Mouse (Mus musculus) myocyte (in vitro differentiated cells): Measurements from ENCODE around the gene Kif26b. TPM values are rescaled to one million over a fixed set of nuclear protein-coding genes. Genes with fewer than 3 reads are reported as not detected.

ENCODE experiments used
- H3K27me3 ChIP-seq: one replicate; pipeline ENCODE4 v1.6.1; 2011; ENCODE audit not compliant: control insufficient read depth, insufficient read depth, insufficient read length
- H3K36me3 ChIP-seq: one replicate; pipeline ENCODE4 v1.6.1; 2011; ENCODE audit not compliant: control insufficient read depth, insufficient read depth
- H3K4me2 ChIP-seq: one replicate; pipeline ENCODE4 v1.6.1; 2011; ENCODE audit warnings: low read depth, control low read depth
- H3K4me3 ChIP-seq: one replicate; pipeline ENCODE4 v1.5.1; 2011; ENCODE audit warnings: mild to moderate bottlenecking, control low read depth, moderate library complexity
- H3K79me2 ChIP-seq: one replicate; pipeline ENCODE4 v1.6.1; 2011; ENCODE audit not compliant: control insufficient read depth, insufficient read depth
- H3ac ChIP-seq: one replicate; pipeline ENCODE4 v1.6.1; 2011; ENCODE audit not compliant: control insufficient read depth, insufficient read length
- CEBPB ChIP-seq: IDR thresholded peaks from 2 replicates; pipeline ENCODE4 v1.6.1; 2011; ENCODE audit warnings: mild to moderate bottlenecking, moderate library complexity; ENCODE audit not compliant: poor library complexity, insufficient read depth, severe bottlenecking
- E2F4 ChIP-seq: IDR thresholded peaks from one replicate; pipeline ENCODE4 v1.6.1; 2011; ENCODE audit warnings: mild to moderate bottlenecking, control low read depth, moderate library complexity; ENCODE audit not compliant: insufficient read depth
- MAX ChIP-seq: IDR thresholded peaks from one replicate; pipeline ENCODE4 v1.6.1; 2011; ENCODE audit warnings: low read depth, mild to moderate bottlenecking, control low read depth
- MYOD1 ChIP-seq, 3 experiments: IDR thresholded peaks; one replicate each; pipeline ENCODE4 v1.6.1; 2011; ENCODE audit warnings: control low read depth in 2 of 3, low read depth in 2 of 3, mild to moderate bottlenecking in 2 of 3, moderate library complexity in 1 of 3; ENCODE audit not compliant: insufficient read length in 2 of 3, control insufficient read depth in 1 of 3
- MYOG ChIP-seq, 3 experiments: IDR thresholded peaks; one replicate each; pipeline ENCODE4 v1.6.1; 2011; ENCODE audit warnings: control low read depth in 2 of 3, low read depth in 2 of 3, mild to moderate bottlenecking in 2 of 3; ENCODE audit not compliant: insufficient read length in 2 of 3, control insufficient read depth in 1 of 3, insufficient read depth in 1 of 3
- POLR2A ChIP-seq: IDR thresholded peaks from one replicate; pipeline ENCODE4 v1.6.1; 2011; ENCODE audit warnings: low read depth, mild to moderate bottlenecking, control low read depth, moderate library complexity; ENCODE audit not compliant: insufficient read length
- POLR2AphosphoS2 ChIP-seq: IDR thresholded peaks from one replicate; pipeline ENCODE4 v1.6.1; 2011; ENCODE audit warnings: low read depth, control low read depth; ENCODE audit not compliant: insufficient read length
- REST ChIP-seq: IDR thresholded peaks from one replicate; pipeline ENCODE4 v1.6.1; 2011; ENCODE audit warnings: mild to moderate bottlenecking, control low read depth, moderate library complexity; ENCODE audit not compliant: insufficient read depth, insufficient read length
- SRF ChIP-seq: IDR thresholded peaks from one replicate; pipeline ENCODE4 v1.6.1; 2011; ENCODE audit warnings: low read depth; ENCODE audit not compliant: control insufficient read depth, insufficient read length
- TCF12 ChIP-seq: IDR thresholded peaks from one replicate; pipeline ENCODE4 v1.6.1; 2011; ENCODE audit warnings: mild to moderate bottlenecking, control low read depth; ENCODE audit not compliant: poor library complexity, insufficient read depth, severe bottlenecking
- TCF3 ChIP-seq: IDR thresholded peaks from one replicate; pipeline ENCODE4 v1.6.1; 2011; ENCODE audit warnings: low read depth, control low read depth; ENCODE audit not compliant: insufficient read length
- USF1 ChIP-seq: IDR thresholded peaks from one replicate; pipeline ENCODE4 v1.6.1; 2011; ENCODE audit warnings: low read depth, mild to moderate bottlenecking, control low read depth, moderate library complexity
- polyA plus RNA-seq: library from polyadenylated mRNA; unstranded; fragments of >200 nt; fragmentation: generic; extraction: Trizol; gene quantifications from one replicate; pipeline ENCODE4 v1.2.1, GENCODE M21; 2012; ENCODE audit warnings: missing spikeins

Gene Kif26b
- polyA plus RNA-seq, 1 experiment, result 5.9 TPM

DNA sequence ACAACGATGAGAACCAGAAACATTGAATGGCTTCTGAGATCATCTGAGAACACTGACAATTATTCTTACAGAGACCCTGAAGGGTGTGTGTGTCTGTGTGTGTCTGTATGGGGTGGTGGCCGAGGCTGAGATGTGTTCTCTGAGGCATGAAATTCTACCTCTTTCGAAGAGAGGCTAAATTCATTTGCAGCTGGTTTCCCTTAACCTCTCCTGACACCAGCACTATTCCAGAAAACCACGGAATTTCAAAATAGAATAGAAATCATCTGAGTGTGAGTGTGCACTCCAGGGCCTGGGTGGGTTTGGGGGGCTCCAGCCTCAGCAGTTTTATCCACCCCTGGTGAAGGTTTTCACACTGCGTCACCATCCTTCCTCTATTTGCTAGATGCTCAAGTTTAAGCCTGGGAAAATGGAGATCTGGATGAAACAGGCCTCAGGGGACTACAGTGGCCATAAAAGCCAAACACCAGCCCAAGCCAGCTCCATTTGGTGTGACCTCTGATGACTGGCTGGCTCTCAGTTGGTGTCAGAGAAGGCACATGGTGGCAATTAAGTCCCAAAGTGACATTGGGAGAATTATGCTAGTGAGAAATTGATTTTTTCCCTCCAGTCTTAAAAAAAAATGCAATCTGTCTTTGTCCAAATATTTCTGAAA lies 56.6 kb downstream of the Kif26b start:
- Histone ChIP-seq H3K27me3 (no peaks in the 10 kb centered on the region), H3K4me3 (no peak overlapping the region), H3K79me2 (no peaks in the 10 kb centered on the region), H3K36me3 (no peaks in the 10 kb centered on the region), H3ac (no peak overlapping the region), H3K4me2 (no peak overlapping the region)
- no peak for TF ChIP-seq MYOG (IDR thresholded peaks at IDR 0.05; ENCODE audit: control insufficient read depth in 1 of 3, insufficient read depth in 1 of 3, insufficient read length in 2 of 3, low read depth in 2 of 3)
- no peak for TF ChIP-seq CEBPB
- TF ChIP-seq USF1, result no peak

DNA sequence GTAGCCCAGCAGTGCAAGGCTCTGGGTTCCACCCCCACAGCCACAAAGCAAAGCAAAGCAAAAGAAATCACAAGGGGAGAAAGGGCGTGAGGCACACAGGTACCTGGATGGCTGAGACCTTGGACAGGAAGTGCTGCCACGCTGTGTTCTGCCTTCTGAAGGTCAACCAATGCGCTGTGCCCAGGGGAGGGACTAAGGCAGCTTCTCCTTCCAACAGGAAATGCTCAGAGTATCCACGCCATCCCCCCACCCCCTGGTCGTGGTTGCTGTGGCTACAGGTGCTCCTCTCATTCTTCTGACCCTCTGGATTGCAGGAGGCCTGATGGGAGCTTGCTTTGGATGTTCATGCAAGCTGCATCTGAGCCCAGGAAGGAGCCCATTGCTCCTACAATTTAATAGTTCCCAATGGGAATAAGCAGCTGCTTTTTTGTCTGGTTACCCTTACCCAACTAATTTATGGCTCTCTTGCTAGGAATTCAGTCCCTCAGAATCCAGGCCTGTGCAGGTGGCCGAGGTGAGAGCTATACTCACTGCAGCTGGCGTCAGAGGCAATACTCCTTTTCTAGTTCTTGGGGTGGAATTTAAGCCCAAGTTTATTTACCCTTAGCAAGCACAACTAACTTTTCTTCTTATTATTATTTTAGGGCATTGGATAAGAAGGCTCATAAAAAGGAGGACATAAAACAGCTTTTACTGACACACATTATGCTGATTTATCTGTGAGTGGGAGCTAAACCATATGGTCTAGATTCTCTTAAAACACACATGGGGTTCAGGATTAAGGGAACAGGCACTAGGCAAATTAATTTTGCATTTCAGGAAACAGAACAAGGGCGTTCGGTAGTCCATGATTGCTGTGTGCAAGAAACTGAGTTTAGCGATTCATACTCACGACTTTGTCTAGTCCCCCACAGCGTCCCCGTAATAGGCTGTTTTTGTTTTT lies 61.6 kb downstream of the Kif26b start:
- Histone ChIP-seq H3K4me2 (no peak overlapping the region), H3K27me3 (no peaks in the 10 kb centered on the region), H3K79me2 (no peaks in the 10 kb centered on the region), H3K4me3 (no peak overlapping the region), H3K36me3 (no peaks in the 10 kb centered on the region), H3ac (no peak overlapping the region)
- TF ChIP-seq TCF12 (no peak), POLR2A (no peak), MAX (no peak), TCF3 (no peak), REST (no peak), USF1 (no peak), POLR2AphosphoS2 (no peak), SRF (no peak), MYOG (IDR thresholded peaks at IDR 0.05; ENCODE audit: control insufficient read depth in 1 of 3, insufficient read depth in 1 of 3, insufficient read length in 2 of 3, low read depth in 2 of 3) (no peak), E2F4 (no peak), CEBPB (no peak), MYOD1 (IDR thresholded peaks at IDR 0.05; ENCODE audit: control insufficient read depth in 1 of 3, insufficient read length in 2 of 3, low read depth in 2 of 3) (no peak)

DNA sequence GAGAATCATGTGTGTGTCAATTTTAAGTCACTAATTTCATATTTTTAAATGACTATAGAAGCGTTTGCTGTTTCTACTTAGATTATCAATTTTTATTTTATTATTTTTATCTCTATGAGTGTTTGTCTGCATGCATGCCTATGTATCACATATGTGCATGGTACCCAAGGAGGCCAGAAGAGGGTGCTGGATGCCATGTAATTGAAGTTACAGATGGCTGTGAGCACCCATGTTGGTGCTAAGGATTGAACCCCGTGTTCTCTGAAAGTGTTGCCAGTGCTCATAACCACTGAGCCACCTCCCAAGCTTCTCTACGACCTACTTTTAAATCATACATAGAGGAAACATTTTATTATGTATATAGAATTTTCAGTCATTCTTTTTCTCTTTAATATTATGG lies 68.2 kb downstream of the Kif26b start:
- Histone ChIP-seq H3K79me2 (no peaks in the 10 kb centered on the region), H3K36me3 (no peaks in the 10 kb centered on the region), H3K4me3 (no peak overlapping the region), H3K27me3 (no peaks in the 10 kb centered on the region), H3K4me2 (no peak overlapping the region), H3ac (no peak overlapping the region)
- TF ChIP-seq SRF, result no peak
- no peak for TF ChIP-seq TCF3
- no peak for TF ChIP-seq TCF12
- TF ChIP-seq MYOG (IDR thresholded peaks at IDR 0.05; ENCODE audit: control insufficient read depth in 1 of 3, insufficient read depth in 1 of 3, insufficient read length in 2 of 3, low read depth in 2 of 3), result no peak
- no peak for TF ChIP-seq MAX

DNA sequence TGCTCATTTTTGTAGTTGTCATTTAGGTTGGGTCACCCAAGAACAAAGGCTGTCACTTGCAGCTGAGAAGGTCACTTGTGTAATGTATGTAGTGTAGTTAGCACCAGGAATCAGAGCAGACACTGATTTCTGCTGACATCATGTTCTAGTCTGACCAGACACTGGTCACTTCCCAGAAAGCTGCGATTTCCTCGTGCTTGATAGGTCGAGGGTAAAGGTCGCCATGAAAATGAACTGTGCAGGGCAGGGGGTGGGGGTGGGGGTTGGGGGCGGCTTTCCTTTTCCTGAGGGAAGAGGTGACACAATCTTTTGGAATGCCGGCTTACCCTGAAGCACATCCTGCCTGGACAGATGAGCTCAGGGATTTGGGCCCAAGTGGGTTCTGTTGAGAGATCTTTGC lies 68.8 kb downstream of the Kif26b start:
- Histone ChIP-seq H3K36me3 (no peaks in the 10 kb centered on the region), H3K4me3 (no peak overlapping the region), H3K27me3 (no peaks in the 10 kb centered on the region), H3K79me2 (no peaks in the 10 kb centered on the region), H3ac (no peak overlapping the region), H3K4me2 (no peak overlapping the region)
- TF ChIP-seq POLR2A (no peak), TCF12 (no peak), TCF3 (no peak), MAX (no peak), CEBPB (no peak), MYOD1 (IDR thresholded peaks at IDR 0.05; ENCODE audit: control insufficient read depth in 1 of 3, insufficient read length in 2 of 3, low read depth in 2 of 3) (no peak), POLR2AphosphoS2 (no peak), E2F4 (no peak), SRF (no peak), REST (no peak), USF1 (no peak), MYOG (IDR thresholded peaks at IDR 0.05; ENCODE audit: control insufficient read depth in 1 of 3, insufficient read depth in 1 of 3, insufficient read length in 2 of 3, low read depth in 2 of 3) (no peak)
